Mouse (Mus musculus) naive thymus-derived CD4-positive, alpha-beta T cell, adult 5 months (primary cell): Measurements from ENCODE around the gene Rcn3. TPM values are rescaled to one million over a fixed set of nuclear protein-coding genes. Genes with fewer than 3 reads are reported as not detected.

Source experiments
- polyA plus RNA-seq: library from polyadenylated mRNA; unstranded; fragments of 100-300 nt; shearing (Covaris generic); gene quantifications from one replicate; pipeline ENCODE4 v1.2.1, GENCODE M21; 2017

Gene Rcn3
- 10.6 TPM for polyA plus RNA-seq

DNA sequence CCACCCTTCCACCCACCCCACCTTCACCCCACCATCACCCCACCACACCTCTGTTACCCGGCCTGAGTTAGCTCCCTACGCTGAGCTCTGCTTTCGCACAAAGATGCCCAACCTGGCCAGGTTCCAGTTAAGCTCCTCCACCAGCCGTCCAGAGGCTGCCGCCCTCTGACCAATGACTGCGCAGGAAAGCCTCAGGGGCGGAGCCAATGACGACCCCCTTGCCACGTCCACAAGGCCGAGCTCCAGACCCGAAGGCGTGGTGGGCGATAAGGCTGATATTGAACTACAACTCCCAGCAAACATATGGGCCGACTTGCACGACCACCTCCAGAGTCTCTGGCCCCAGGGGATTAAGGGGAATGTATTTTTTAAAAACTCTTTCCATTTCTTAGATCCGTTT lies at the start of gene Rcn3:
Rcn3 (minus strand) TSS at position 174 of the 400 bp plus-strand sequence.

DNA sequence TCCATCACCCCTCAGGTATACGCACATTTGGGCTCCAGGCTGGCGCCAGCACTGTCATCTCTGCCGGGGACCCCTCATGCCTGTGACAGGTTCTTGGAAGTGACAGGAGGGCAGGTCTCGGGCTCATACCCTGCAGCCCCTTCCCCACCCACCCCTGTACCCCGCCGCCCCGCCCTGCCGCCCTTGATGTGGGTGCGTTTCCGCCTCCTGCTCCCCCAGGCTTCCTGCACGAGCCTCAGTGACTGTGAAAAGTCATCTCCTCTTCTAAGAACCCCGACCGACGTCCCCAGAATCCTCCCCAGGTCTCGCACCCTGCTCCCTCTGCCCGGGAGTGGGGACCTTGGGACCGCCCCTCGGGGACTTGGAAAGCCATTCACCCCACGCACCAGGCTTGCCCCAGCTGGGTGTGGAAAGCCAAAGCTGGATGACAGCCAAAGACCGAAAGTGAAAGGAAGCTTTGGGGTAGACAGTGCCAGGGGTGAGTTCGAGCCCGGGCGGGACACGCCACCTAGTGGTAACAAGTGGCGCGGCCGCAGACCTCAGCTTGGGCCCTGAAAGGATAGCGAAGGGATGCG lies 44.1 kb upstream of the Rcn3 start, which contains the start of the genes Gm45713 and Flt3l:
Gm45713 (minus strand) TSS at position 239 of the 575 bp plus-strand sequence.
Flt3l (minus strand) TSS at position 440 of the 575 bp plus-strand sequence.

DNA sequence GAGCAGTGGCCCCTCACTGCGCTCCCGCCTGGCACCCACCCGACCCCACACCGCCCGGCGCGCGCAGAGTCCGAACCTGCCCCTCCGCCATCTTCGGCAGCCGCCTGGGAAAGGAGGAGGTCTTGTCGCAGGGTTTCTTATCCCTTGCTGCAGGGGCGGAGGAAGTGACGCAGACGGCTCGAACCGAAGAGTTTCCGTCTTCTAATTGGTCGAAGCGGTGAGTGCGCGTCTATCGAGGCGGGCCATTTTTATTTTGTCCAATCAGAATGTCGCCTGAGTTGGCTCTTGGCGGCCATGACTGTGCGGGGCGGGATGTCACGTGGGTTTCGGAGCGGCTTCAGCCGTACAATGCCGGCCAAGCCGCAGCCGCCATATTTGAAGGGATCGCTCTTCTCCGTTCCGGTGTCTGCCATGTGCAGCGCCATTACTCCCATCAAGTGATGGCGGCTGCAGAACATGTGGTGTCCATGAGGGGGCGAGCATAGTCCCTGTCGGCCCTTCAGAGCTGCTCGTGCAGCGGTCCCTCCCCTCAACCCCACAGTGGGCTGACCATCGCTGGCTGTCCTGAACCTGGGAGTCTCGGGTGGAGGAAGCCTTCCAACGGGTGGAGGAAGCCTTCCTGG lies 36.7 kb upstream of the Rcn3 start, which contains the start of gene Rpl13a:
Rpl13a (minus strand) TSS at position 138 of the 623 bp plus-strand sequence.

DNA sequence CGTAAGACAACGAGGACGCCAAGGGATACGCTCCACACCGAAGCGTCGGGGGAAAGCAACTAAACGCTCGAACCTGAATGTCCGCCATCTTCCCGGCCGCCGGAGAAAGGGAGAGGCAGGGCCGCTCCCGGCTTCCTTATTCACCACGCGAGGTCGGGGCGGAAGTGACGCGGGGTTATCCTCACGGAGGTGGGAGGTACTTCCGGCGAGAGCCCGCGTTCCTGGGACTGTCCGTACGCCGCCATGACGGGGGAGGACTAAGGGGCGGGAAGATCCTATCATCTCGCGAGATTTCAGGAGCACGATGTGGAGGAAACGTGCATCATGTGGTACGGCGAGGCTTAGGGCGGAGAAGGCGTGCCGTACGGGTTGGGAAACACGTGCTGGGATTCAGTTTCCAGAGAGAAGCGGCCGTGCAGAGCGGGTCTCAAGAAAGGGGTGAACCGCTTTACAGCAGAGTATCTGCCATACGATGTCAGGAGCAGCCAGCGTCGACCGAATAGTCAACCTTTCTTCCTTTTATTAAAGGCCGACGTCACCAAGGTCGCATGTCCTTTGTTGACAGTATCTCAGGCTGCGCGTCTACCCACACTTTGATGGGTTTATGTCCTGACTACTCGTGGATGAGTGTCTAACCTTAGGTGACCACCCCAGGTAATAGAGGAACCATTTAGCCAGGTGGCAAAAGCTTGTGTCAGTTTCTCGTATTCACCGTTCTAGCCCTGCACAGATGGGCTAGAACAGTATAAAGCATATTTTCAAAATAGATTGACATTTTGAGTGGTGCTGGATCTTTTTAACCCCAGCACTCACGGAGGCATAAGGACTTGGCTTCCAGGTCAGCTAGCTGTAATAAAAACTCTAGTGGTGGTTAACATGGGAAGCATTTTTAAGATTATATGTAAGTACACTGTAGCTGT lies 32.5 kb upstream of the Rcn3 start, which contains the start of gene Rps11:
Rps11 (minus strand) TSS at position 216 of the 920 bp plus-strand sequence.

DNA sequence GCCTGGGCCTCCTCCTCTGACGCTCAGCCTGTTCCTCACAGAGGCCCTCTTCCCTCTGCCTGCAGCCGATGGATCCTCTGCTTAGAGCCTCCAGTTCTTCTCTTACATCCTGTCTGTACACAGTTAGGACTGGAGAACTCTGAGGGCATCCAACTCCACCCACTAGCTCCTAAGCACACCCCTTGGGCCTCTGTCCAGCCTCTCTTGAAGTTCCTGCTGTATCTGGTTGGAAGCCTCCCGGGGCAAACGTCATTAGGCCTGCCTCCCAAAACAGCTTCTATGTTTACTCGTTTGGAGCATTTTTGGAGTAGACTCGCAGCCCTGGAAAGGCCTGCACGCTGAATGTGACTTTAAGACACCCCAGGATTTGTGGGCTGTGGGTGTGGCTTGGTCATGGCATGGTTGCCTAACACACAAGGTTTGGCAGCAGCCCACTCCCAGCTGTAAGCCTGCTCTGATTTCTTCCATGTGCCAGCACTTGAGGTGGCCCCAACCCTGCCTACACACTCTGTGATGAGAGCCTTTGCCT lies 11.7 kb upstream of the Rcn3 start, which contains the start of gene Fcgrt:
Fcgrt (minus strand) TSS at position 200 of the 529 bp plus-strand sequence.

DNA sequence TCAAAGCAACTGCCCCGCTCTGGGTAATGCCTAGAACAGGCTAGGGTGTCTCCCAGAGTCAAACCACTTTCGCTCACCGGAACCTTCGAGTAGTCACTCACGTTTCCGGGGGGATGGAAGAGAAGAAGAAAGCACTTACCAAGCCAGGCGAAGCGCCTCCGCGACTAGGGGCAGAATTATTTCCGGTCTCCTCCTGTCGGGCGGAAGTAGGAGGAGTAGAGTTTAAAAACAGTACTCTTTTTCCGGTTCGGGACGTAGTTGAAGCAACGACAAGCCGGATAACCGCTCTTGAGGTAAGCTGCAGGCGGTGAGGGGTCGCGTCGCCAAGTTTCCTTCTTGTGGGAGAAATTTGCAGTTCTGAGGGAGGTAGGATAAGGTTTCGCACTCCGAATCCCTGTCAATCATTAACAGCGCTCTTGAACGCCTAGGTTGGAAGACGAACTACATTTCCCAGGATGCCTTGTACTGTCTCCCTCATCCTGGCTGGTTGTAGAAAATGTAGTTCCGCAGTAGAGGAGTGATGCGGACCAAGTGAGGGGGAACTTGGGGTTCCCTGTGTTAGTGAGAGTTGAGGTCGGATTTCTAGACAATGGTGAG lies 29.7 kb downstream of the Rcn3 start, which contains the start of the genes Nosip and Prrg2:
Nosip (plus strand) TSS at position 191 of the 597 bp plus-strand sequence.
Prrg2 (minus strand) TSS at position 439 of the 597 bp plus-strand sequence.

DNA sequence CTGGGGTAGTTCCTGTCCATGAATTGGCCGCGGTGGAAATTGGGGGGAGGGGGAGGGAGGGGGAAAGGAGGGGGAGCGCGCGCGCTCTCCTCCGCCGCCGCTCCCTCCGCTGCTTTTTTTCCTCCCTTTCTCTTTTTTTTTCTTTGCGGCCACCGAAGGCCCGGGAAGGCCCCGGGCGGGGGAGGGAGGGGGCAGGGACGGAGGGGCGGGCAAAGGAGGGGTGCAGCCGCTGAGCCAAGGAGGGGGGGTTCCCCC lies 39.2 kb downstream of the Rcn3 start, which contains the start of gene Prr12:
Prr12 (minus strand) TSS at position 20 of the 255 bp plus-strand sequence.

Other genes starting within 250 kb of the Rcn3 start
- gene Akt1s1, start 243.2 kb downstream of the Rcn3 start, polyA plus RNA-seq = 35.2 TPM
- 133 TPM for gene Tbc1d17, start 243.1 kb downstream of the Rcn3 start, polyA plus RNA-seq
- 57.0 TPM for gene Pnkp, start 235.1 kb downstream of the Rcn3 start, polyA plus RNA-seq
- 40.0 TPM for gene Ptov1, start 222.4 kb downstream of the Rcn3 start, polyA plus RNA-seq
- 48.6 TPM for gene Med25, start 199.5 kb downstream of the Rcn3 start, polyA plus RNA-seq
- gene Fuz, start 196.1 kb downstream of the Rcn3 start, polyA plus RNA-seq = 20.9 TPM
- 53.1 TPM for gene Ap2a1, start 162.7 kb downstream of the Rcn3 start, polyA plus RNA-seq
- not detected for gene Tsks, start 149.0 kb downstream of the Rcn3 start, polyA plus RNA-seq
- gene Cpt1c, start 117.4 kb downstream of the Rcn3 start, polyA plus RNA-seq = not detected
- gene Prmt1, start 105.7 kb downstream of the Rcn3 start, polyA plus RNA-seq = 161 TPM
- 172 TPM for gene Irf3, start 94.6 kb downstream of the Rcn3 start, polyA plus RNA-seq
- gene Bcl2l12, start 93.5 kb downstream of the Rcn3 start, polyA plus RNA-seq = 17.5 TPM
- 27.3 TPM for gene Scaf1, start 75.9 kb downstream of the Rcn3 start, polyA plus RNA-seq
- gene Rras, start 74.3 kb downstream of the Rcn3 start, polyA plus RNA-seq = 11.5 TPM
- 2.2 TPM for gene Prr12, start 39.3 kb downstream of the Rcn3 start, polyA plus RNA-seq
- 104 TPM for gene Nosip, start 29.8 kb downstream of the Rcn3 start, polyA plus RNA-seq
- 1.7 TPM for gene Prrg2, start 29.5 kb downstream of the Rcn3 start, polyA plus RNA-seq
- gene Fcgrt, start 11.6 kb upstream of the Rcn3 start, polyA plus RNA-seq = 6.2 TPM
- 2,728 TPM for gene Rps11, start 32.2 kb upstream of the Rcn3 start, polyA plus RNA-seq
- 3,371 TPM for gene Rpl13a, start 36.5 kb upstream of the Rcn3 start, polyA plus RNA-seq
- gene Gm45713, start 44.0 kb upstream of the Rcn3 start, polyA plus RNA-seq = not detected
- 252 TPM for gene Flt3l, start 44.2 kb upstream of the Rcn3 start, polyA plus RNA-seq
- gene Pih1d1, start 62.1 kb upstream of the Rcn3 start, polyA plus RNA-seq = 30.4 TPM
- gene Aldh16a1, start 62.4 kb upstream of the Rcn3 start, polyA plus RNA-seq = 42.7 TPM
- gene Slc17a7, start 71.7 kb upstream of the Rcn3 start, polyA plus RNA-seq = 0.20 TPM
- gene Gfy, start 87.3 kb upstream of the Rcn3 start, polyA plus RNA-seq = not detected
- not detected for gene Pth2, start 88.8 kb upstream of the Rcn3 start, polyA plus RNA-seq
- not detected for gene Ccdc155, start 112.7 kb upstream of the Rcn3 start, polyA plus RNA-seq
- 2.7 TPM for gene Dkkl1, start 119.9 kb upstream of the Rcn3 start, polyA plus RNA-seq
- gene Tead2, start 123.5 kb upstream of the Rcn3 start, polyA plus RNA-seq = 0.95 TPM
- 402 TPM for gene Cd37, start 146.9 kb upstream of the Rcn3 start, polyA plus RNA-seq
- gene Slc6a16, start 148.9 kb upstream of the Rcn3 start, polyA plus RNA-seq = not detected
- gene Slc6a21, start 185.3 kb upstream of the Rcn3 start, polyA plus RNA-seq = not detected
- 8.0 TPM for gene Trpm4, start 241.6 kb upstream of the Rcn3 start, polyA plus RNA-seq
- not detected for gene Hrc, start 243.1 kb upstream of the Rcn3 start, polyA plus RNA-seq